Comparison of ENCODE assay signal across 8 mouse cellular contexts in genomic region chr6:149374986-149375457, GRCm38 (mm10). TPM values are rescaled to one million over a fixed set of nuclear protein-coding genes. Genes with fewer than 3 reads are reported as not detected.
A peak's percentile ranks its signal among the peaks of the same experiment; 100 is the strongest.
DNase-seq lines count a peak whose midpoint lies in the region; ATAC-seq and TF ChIP-seq lines count a peak whose summit lies in the region.

No protein-coding gene starts in this region.

- no peaks in the 10 kb centered on the region for H3K27me3 ChIP-seq in midbrain, embryonic 11.5 days (ENCODE audit: control insufficient read depth, insufficient read depth, low read length)
- H3K27me3 ChIP-seq in midbrain, embryonic 15.5 days (replicated peaks): no peaks in the 10 kb centered on the region

- H3K9ac ChIP-seq in midbrain, embryonic 11.5 days (ENCODE audit: low read length): no peak overlapping the region
- no peak overlapping the region for H3K9ac ChIP-seq in midbrain, embryonic 15.5 days

- no peaks in the 10 kb centered on the region for H3K36me3 ChIP-seq in midbrain, embryonic 11.5 days (ENCODE audit: control insufficient read depth, insufficient read depth, low read length)
- no peaks in the 10 kb centered on the region for H3K36me3 ChIP-seq in midbrain, embryonic 15.5 days (replicated peaks)

- WGBS in midbrain, embryonic 11.5 days: 74% methylated on average over 2 of the region's 2 CpGs
- 62% methylated on average over 2 of the region's 2 CpGs for whole genome bisulfite sequencing in midbrain, embryonic 15.5 days

- peak; percentile 60 for TF ChIP-seq CTCF in left cerebral cortex, adult 2 months (IDR thresholded peaks at IDR 0.05)

- intact Hi-C loops in left cerebral cortex, adult 2 months (cut with DNase I): loop anchor here (2.0 to 5.0 kb wide), 2 partner anchors 233 to 248 kb away; no protein-coding TSS in a partner anchor

- peak; percentile 48; the same call in 1 of the 2 replicates for ATAC-seq in midbrain, embryonic 11.5 days (ENCODE audit: low FRiP score)
- no peak for ATAC-seq in midbrain, embryonic 15.5 days (replicated peaks)
- peak; percentile 100 for ATAC-seq in megakaryocyte, adult 5-6 weeks (ENCODE audit: poor library complexity, severe bottlenecking)

- H3K4me1 ChIP-seq in midbrain, embryonic 11.5 days (ENCODE audit: control insufficient read depth, insufficient read depth, low read length): no peaks in the 10 kb centered on the region
- no peaks in the 10 kb centered on the region for H3K4me1 ChIP-seq in midbrain, embryonic 15.5 days

- no peak for DNase-seq in midbrain, embryonic 11.5 days (ENCODE audit: low spot score, missing footprints)
- DNase-seq in c-Kit-positive CD71-positive TER-119-positive erythroid progenitor cells, embryonic 14.5 days (ENCODE audit: low spot score): peak; percentile 76
- DNase-seq in frontal cortex, adult 2 months (ENCODE audit: extremely low spot score in 1 of 2, low spot score in 1 of 2): peak; percentile 7 to 69
- peak; percentile 94 for DNase-seq in induced T-regulatory cell, adult 2 months (ENCODE audit: low read depth)
- DNase-seq in left cerebral cortex, adult 2 months (ENCODE audit: extremely low spot score in 1 of 2, low spot score in 2 of 2): peak; percentile 23 to 36
- DNase-seq in spleen, adult 18-20 months: peak; percentile 54 to 73

- no peak overlapping the region for H3K4me2 ChIP-seq in midbrain, embryonic 11.5 days
- no peak overlapping the region for H3K4me2 ChIP-seq in midbrain, embryonic 15.5 days

- H3K27ac ChIP-seq in midbrain, embryonic 11.5 days (ENCODE audit: low read depth, low read length): no peak overlapping the region
- H3K27ac ChIP-seq in midbrain, embryonic 15.5 days: no peak overlapping the region
- H3K27ac ChIP-seq in left cerebral cortex, adult 2 months: no peak overlapping the region

- H3K9me3 ChIP-seq in midbrain, embryonic 11.5 days (ENCODE audit: control insufficient read depth, low read length): no peaks in the 10 kb centered on the region
- no peaks in the 10 kb centered on the region for H3K9me3 ChIP-seq in midbrain, embryonic 15.5 days

- no peak overlapping the region for H3K4me3 ChIP-seq in midbrain, embryonic 11.5 days (ENCODE audit: low read depth, low read length)
- H3K4me3 ChIP-seq in midbrain, embryonic 15.5 days: no peak overlapping the region
- H3K4me3 ChIP-seq in left cerebral cortex, adult 2 months: no peak overlapping the region

RNA-seq across cellular contexts. Expression of gene Bicd1, which starts 33.7 kb away (rescaled TPM):
- 15.5 and 16.5 TPM in 2 replicates for polyA plus RNA-seq in midbrain, embryonic 11.5 days (2014; fragmentation: Nextera tagmentation; extraction: Ambion mirVana)
- polyA plus RNA-seq in midbrain, embryonic 15.5 days (2015; fragmentation: Nextera tagmentation; extraction: Ambion mirVana): 45.9 and 53.6 TPM in 2 replicates
- 20.2 and 24.8 TPM in 2 replicates for polyA plus RNA-seq in frontal cortex, adult 2 months (2012; rRNA removed)
- total RNA-seq in left cerebral cortex, adult 2 months (2021): 10 to 100 TPM; 47.9 to 50.7 TPM
- 0.13 and 0.14 TPM in 2 replicates for total RNA-seq in megakaryocyte, adult 5-6 weeks (2015)
- 0.48 and 1.4 TPM in 2 replicates for total RNA-seq in megakaryocyte, adult 5-6 weeks (2017)
